Mouse (Mus musculus): Measurements from ENCODE around the gene Slc16a13. TPM values are rescaled to one million over a fixed set of nuclear protein-coding genes. Genes with fewer than 3 reads are reported as not detected.

The Slc16a13 gene
- polyA plus RNA-seq, 1 experiment from 2014 or later = 12.7 TPM

DNA sequence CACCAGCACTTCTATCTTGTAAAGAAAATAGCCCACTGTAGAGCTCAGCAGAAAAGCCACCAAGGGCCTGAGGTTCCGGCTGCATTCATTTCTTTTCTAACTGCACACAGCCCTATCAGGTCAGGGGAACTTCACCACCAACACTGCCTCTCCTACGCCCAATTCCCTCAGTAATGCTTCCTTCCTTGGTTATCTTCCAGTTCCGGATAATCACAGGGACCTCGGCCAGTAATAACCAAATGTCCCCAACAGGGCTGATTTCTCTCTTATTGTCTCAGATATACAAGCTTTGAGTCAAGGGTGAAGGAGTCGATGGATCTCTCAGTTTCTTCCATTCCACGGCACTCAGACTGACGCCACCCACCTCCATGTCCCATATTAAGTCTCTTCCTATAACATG, 13.6 kb downstream of the Slc16a13 start:
- no peak overlapping the region for H3K4me2 ChIP-seq (ENCODE audit: low read length)
- H3K4me3 ChIP-seq (ENCODE audit: low read depth, low read length) = no peak overlapping the region
- no peak overlapping the region for H3K9ac ChIP-seq (ENCODE audit: low read depth, low read length)
- 86% methylated on average over 7 of the region's 7 CpGs for WGBS
- peaks cover 3% of the 10 kb centered on the region; the same call in 1 of the 2 replicates for H3K27me3 ChIP-seq (ENCODE audit: control insufficient read depth, insufficient read depth, low read depth, low read length)
- no peaks in the 10 kb centered on the region for H3K9me3 ChIP-seq (replicated peaks; ENCODE audit: control insufficient read depth, low read length, poor library complexity, severe bottlenecking)
- ATAC-seq = no peak
- H3K4me1 ChIP-seq (ENCODE audit: control insufficient read depth, insufficient read depth, low read length) = no peaks in the 10 kb centered on the region
- no peak overlapping the region for H3K27ac ChIP-seq (ENCODE audit: low read length)
- no peaks in the 10 kb centered on the region for H3K36me3 ChIP-seq (ENCODE audit: control insufficient read depth, insufficient read depth, low read length)

DNA sequence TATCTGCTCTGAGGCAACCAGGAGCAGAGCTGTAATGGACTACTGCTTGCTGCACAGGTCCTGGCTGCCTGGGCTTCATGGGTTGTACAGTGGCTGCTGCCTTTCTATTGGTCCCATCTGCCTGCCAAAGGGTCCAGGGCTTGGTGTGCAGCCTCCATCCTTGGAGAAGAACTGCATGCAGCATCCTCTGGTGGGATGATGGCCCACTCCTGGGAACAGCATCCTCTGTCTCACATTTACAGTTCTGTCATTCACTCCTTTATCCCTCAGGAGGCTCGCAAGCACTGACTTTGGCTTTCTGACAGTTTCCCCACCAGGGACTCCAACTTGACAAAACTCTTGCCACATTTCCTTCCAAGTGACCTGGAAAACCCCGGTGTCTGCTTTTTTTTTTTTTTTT, 14.1 kb downstream of the Slc16a13 start:
- WGBS = 85% methylated on average over 2 of the region's 2 CpGs

DNA sequence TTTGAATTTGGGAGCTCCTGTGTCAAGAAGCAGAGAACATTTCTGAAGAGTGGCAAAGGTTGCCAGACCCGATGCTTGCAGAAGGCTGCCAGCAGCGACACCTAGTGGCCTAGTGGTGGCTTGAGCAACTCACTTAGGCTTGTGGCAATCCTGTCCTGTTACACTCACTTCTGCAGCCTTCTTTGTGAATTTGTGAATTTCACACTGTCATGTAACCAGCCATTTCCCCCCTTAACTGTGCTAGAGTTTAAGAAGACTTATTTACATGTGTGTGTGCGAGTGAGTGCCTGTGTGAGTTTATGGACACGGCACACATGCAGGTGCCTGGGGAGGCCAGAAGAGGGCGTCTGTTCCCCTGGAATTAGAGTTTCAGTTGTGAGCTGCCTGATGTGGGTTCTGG, 19.2 kb downstream of the Slc16a13 start:
- Histone ChIP-seq H3K4me3 (ENCODE audit: low read depth, low read length) (no peak overlapping the region), H3K27ac (ENCODE audit: low read length) (no peak overlapping the region), H3K9me3 (replicated peaks; ENCODE audit: control insufficient read depth, low read length, poor library complexity, severe bottlenecking) (no peaks in the 10 kb centered on the region), H3K9ac (ENCODE audit: low read depth, low read length) (no peak overlapping the region), H3K4me1 (ENCODE audit: control insufficient read depth, insufficient read depth, low read length) (no peaks in the 10 kb centered on the region), H3K36me3 (ENCODE audit: control insufficient read depth, insufficient read depth, low read length) (no peaks in the 10 kb centered on the region), H3K27me3 (ENCODE audit: control insufficient read depth, insufficient read depth, low read depth, low read length) (no peaks in the 10 kb centered on the region), H3K4me2 (ENCODE audit: low read length) (no peak overlapping the region)
- no peak; the same call in 1 of the 2 replicates for ATAC-seq
- WGBS = 40% methylated on average over 5 of the region's 5 CpGs

More for the DNA sequence above, 14.1 kb downstream of the Slc16a13 start:
- Histone ChIP-seq H3K4me3 (ENCODE audit: low read depth, low read length) (no peak overlapping the region), H3K27ac (ENCODE audit: low read length) (no peak overlapping the region), H3K27me3 (ENCODE audit: control insufficient read depth, insufficient read depth, low read depth, low read length) (peaks cover under 1% of the 10 kb centered on the region; the same call in 1 of the 2 replicates), H3K9me3 (replicated peaks; ENCODE audit: control insufficient read depth, low read length, poor library complexity, severe bottlenecking) (no peaks in the 10 kb centered on the region), H3K4me2 (ENCODE audit: low read length) (no peak overlapping the region), H3K36me3 (ENCODE audit: control insufficient read depth, insufficient read depth, low read length) (no peaks in the 10 kb centered on the region), H3K9ac (ENCODE audit: low read depth, low read length) (no peak overlapping the region), H3K4me1 (ENCODE audit: control insufficient read depth, insufficient read depth, low read length) (no peaks in the 10 kb centered on the region)
- ATAC-seq = no peak

DNA sequence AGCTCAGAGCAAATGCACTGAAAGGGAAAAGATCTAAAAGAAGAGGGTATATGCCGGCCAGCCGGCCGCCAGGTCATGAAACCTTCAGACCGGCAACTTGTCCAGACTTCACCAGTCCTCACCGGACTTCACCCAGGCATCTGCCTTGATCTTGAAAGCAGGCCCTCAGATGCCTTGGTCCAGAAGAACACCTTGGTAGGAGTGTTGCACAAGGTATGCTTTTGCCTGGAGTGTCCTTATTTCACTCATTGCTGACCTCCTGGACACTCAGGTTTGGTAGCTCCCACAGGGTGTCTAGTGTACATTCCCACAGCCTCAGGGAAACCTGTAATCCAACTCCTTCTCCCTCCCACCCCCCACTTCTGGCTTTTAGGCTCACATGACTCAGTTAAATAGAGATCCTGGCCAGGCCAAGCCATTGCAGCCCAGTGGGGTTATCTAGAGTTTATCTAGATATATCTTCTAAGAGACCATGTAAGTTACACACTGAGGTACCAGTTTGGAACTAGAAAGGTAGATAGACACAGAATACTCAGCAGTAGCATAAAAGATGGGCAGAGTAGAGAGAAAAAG, 20.7 kb downstream of the Slc16a13 start:
- Histone ChIP-seq H3K27me3 (ENCODE audit: control insufficient read depth, insufficient read depth, low read depth, low read length) (no peaks in the 10 kb centered on the region), H3K9me3 (replicated peaks; ENCODE audit: control insufficient read depth, low read length, poor library complexity, severe bottlenecking) (no peaks in the 10 kb centered on the region), H3K4me2 (ENCODE audit: low read length) (no peak overlapping the region), H3K36me3 (ENCODE audit: control insufficient read depth, insufficient read depth, low read length) (no peaks in the 10 kb centered on the region), H3K4me1 (ENCODE audit: control insufficient read depth, insufficient read depth, low read length) (no peaks in the 10 kb centered on the region), H3K27ac (ENCODE audit: low read length) (no peak overlapping the region), H3K9ac (ENCODE audit: low read depth, low read length) (no peak overlapping the region), H3K4me3 (ENCODE audit: low read depth, low read length) (no peak overlapping the region)
- 85% methylated on average over 5 of the region's 5 CpGs for WGBS
- ATAC-seq = no peak

DNA sequence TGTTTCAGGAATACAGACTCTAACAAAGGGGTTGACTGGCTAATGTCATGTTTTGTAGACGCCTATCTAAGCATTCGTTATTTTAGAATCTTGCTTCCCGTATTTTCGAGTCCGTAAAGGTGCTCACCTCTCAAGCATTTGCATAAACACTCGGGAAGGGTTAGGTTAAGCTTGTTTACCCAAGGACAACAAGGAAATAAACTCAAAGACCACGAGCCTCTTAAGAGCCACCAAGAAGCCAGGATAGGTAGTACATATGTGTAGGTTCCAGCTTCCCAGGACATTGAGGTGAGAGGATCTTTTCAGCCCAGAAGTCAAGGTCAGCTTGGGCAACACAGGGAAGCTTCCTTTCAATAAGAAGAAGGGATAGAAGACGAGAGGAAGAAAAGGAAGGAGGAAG, 21.8 kb downstream of the Slc16a13 start:
- Histone ChIP-seq H3K4me1 (ENCODE audit: control insufficient read depth, insufficient read depth, low read length) (no peaks in the 10 kb centered on the region), H3K27ac (ENCODE audit: low read length) (no peak overlapping the region), H3K9ac (ENCODE audit: low read depth, low read length) (no peak overlapping the region), H3K4me3 (ENCODE audit: low read depth, low read length) (no peak overlapping the region), H3K4me2 (ENCODE audit: low read length) (no peak overlapping the region), H3K9me3 (replicated peaks; ENCODE audit: control insufficient read depth, low read length, poor library complexity, severe bottlenecking) (no peaks in the 10 kb centered on the region), H3K27me3 (ENCODE audit: control insufficient read depth, insufficient read depth, low read depth, low read length) (no peaks in the 10 kb centered on the region), H3K36me3 (ENCODE audit: control insufficient read depth, insufficient read depth, low read length) (no peaks in the 10 kb centered on the region)
- WGBS = 83% methylated on average over 8 of the region's 8 CpGs
- ATAC-seq = no peak

DNA sequence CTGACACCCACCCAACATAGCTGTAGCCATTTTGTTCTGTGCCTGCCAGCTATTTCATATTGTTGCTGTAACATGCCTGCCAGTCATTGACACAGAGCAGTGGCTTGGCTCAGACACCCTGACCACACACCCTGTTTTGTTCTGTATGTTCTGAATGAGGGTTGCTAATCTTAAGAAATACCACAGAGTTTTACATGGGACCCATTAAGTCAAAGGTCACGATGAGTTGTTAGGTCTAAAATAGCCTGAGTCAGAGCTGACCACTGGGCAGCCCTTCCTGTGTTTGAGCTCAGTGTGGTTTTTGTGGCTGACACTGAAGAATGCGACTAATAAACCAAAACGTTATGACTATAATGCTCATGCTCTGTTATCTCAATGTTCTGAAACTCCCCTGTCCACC, 22.5 kb downstream of the Slc16a13 start:
- Histone ChIP-seq H3K9me3 (replicated peaks; ENCODE audit: control insufficient read depth, low read length, poor library complexity, severe bottlenecking) (no peaks in the 10 kb centered on the region), H3K27ac (ENCODE audit: low read length) (no peak overlapping the region), H3K9ac (ENCODE audit: low read depth, low read length) (no peak overlapping the region), H3K4me2 (ENCODE audit: low read length) (no peak overlapping the region), H3K4me3 (ENCODE audit: low read depth, low read length) (no peak overlapping the region), H3K36me3 (ENCODE audit: control insufficient read depth, insufficient read depth, low read length) (no peaks in the 10 kb centered on the region), H3K27me3 (ENCODE audit: control insufficient read depth, insufficient read depth, low read depth, low read length) (no peaks in the 10 kb centered on the region), H3K4me1 (ENCODE audit: control insufficient read depth, insufficient read depth, low read length) (no peaks in the 10 kb centered on the region)
- 93% methylated on average over 3 of the region's 3 CpGs for WGBS
- no peak for ATAC-seq

DNA sequence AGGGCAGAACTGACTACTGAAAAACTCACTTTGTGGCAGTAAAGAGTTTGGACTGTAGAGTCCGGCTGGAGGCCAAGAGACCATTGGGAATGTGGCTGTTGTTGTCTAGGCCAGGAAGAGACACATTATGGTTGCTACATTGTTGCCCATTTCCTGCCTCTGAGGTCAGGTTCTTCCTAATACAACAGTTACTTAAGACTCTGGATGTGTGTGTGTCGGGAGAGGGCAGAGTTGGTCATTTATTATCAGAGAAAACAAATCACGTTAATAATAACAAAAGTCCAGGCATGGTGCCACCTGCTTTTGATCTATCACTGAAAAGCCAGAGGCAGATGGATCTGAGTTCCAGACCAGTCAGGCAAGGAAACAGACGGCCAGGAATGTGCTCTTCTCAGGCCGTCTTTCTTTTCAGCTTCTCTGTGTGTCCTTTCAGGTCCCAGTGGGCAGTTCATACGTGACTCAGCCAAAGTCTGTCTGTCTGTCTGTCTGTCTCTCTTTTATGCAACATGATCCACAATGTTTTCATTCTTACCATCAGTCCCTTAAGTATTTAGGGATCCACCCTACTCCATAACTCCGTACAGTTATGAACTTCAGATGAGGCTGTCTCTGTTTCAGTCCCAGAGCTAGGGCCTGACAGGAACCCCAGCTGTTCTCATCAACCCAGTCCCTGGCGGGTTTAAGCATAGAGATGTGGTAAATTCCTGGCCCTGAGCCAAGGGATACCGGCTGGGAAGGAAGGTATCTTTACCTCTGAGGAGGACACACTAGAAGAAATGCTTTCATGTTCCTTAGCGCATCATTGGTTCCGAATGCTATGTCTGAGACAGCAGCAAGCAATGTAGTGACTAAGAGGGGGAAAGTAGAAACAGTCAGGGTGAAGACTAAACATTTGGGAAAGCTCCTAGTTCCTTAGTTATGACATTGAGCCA, 27.2 kb downstream of the Slc16a13 start:
- Histone ChIP-seq H3K9me3 (replicated peaks; ENCODE audit: control insufficient read depth, low read length, poor library complexity, severe bottlenecking) (no peaks in the 10 kb centered on the region), H3K36me3 (ENCODE audit: control insufficient read depth, insufficient read depth, low read length) (no peaks in the 10 kb centered on the region), H3K4me2 (ENCODE audit: low read length) (no peak overlapping the region), H3K9ac (ENCODE audit: low read depth, low read length) (no peak overlapping the region), H3K4me3 (ENCODE audit: low read depth, low read length) (no peak overlapping the region), H3K27me3 (ENCODE audit: control insufficient read depth, insufficient read depth, low read depth, low read length) (no peaks in the 10 kb centered on the region), H3K27ac (ENCODE audit: low read length) (no peak overlapping the region), H3K4me1 (ENCODE audit: control insufficient read depth, insufficient read depth, low read length) (no peaks in the 10 kb centered on the region)
- WGBS = 60% methylated on average over 11 of the region's 11 CpGs
- ATAC-seq = no peak

DNA sequence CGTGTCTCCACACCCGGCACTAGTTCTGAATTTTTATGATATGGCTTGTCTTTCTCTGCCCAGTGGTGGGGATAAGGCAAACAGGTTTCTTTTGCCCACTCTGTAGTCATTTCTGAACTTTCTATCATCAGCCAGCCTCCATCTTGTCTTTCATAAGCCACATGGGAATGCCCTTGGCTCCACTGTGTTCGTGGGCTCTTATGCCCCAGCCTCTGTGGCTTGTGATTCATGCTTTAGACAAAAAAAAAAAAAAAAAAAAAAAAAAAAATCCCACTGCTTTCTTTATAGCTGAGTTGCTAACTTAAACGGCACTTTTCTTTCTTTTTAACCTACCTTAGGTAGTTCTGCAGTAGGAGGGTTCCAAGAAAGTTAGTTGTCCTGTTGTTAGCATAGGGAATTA, 28.7 kb downstream of the Slc16a13 start:
- no peak for ATAC-seq
- Histone ChIP-seq H3K36me3 (ENCODE audit: control insufficient read depth, insufficient read depth, low read length) (no peaks in the 10 kb centered on the region), H3K4me1 (ENCODE audit: control insufficient read depth, insufficient read depth, low read length) (no peaks in the 10 kb centered on the region), H3K9ac (ENCODE audit: low read depth, low read length) (no peak overlapping the region), H3K27me3 (ENCODE audit: control insufficient read depth, insufficient read depth, low read depth, low read length) (no peaks in the 10 kb centered on the region), H3K4me2 (ENCODE audit: low read length) (no peak overlapping the region), H3K4me3 (ENCODE audit: low read depth, low read length) (no peak overlapping the region), H3K27ac (ENCODE audit: low read length) (no peak overlapping the region), H3K9me3 (replicated peaks; ENCODE audit: control insufficient read depth, low read length, poor library complexity, severe bottlenecking) (no peaks in the 10 kb centered on the region)
- 86% methylated on average over 4 of the region's 4 CpGs for WGBS

DNA sequence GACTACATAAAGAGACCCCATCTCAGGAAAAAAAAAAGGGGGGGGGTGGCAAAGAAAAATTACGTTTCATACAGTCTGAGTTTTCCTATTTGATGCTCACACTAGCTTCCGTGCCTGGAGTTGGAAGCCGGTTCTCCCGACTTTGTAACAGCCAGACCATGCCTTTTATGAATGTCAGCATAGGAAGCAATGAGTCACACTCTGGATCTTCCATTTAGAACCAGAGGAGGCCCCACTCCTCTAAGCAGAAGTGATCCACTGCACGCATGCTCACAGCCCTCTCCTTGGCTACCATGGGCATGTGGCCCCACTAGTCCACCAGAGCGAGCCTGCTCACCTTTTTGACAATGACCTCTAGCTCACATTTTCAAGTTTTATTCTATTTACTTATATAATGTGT, 29.7 kb downstream of the Slc16a13 start:
- H3K9ac ChIP-seq (ENCODE audit: low read depth, low read length) = no peak overlapping the region
- no peaks in the 10 kb centered on the region for H3K27me3 ChIP-seq (ENCODE audit: control insufficient read depth, insufficient read depth, low read depth, low read length)
- H3K4me2 ChIP-seq (ENCODE audit: low read length) = no peak overlapping the region
- no peak overlapping the region for H3K27ac ChIP-seq (ENCODE audit: low read length)
- no peaks in the 10 kb centered on the region for H3K9me3 ChIP-seq (replicated peaks; ENCODE audit: control insufficient read depth, low read length, poor library complexity, severe bottlenecking)
- H3K4me3 ChIP-seq (ENCODE audit: low read depth, low read length) = no peak overlapping the region
- WGBS = 94% methylated on average over 6 of the region's 6 CpGs
- H3K4me1 ChIP-seq (ENCODE audit: control insufficient read depth, insufficient read depth, low read length) = no peaks in the 10 kb centered on the region
- no peaks in the 10 kb centered on the region for H3K36me3 ChIP-seq (ENCODE audit: control insufficient read depth, insufficient read depth, low read length)
- ATAC-seq = no peak

Data from midbrain, embryonic 16.5 days (tissue).